Mouse (Mus musculus): ENCODE measurements at regions not wholly inside any gene's neighbourhood (a gene's known extent, or its start where the extent isn't known, plus 50 kb on each side); places are given as distances from the start of the nearest gene placed in this dataset.
"Not testable (repeated sequence)": the region's sequence is repeated elsewhere in the genome, so short reads cannot be mapped to it uniquely, and the experiment has no call there.

DNA sequence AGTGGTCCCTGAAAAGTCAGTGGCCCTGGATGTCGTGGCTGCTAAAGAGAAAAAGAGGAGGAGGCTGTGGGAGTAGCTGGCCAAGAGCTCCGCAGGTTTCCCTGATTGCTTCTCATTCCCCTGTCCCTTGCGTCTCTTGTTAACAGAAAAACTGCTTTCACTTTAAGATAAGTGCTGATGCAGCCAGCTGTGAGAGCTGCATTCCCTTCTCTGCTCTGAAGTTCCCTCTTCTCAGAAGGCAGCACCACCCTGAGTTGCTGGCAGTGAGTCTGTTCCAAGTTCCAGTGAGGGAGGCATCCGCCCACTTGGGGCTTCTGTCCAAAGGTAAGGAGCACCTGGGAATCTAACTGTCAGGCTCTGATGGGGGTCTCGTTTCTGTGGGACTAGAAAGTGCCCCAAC lies 63.5 kb downstream of the Olfr693 start:
- H3K36me3 ChIP-seq (ENCODE audit: insufficient read depth, low read length); H3K27ac ChIP-seq (ENCODE audit: low read length); DNase-seq (ENCODE audit: low spot score); H3K4me3 ChIP-seq (ENCODE audit: low read depth, low read length); H3K9ac ChIP-seq (replicated peaks; ENCODE audit: low read depth); H3K27me3 ChIP-seq (replicated peaks; ENCODE audit: insufficient read depth, low read length); H3K9me3 ChIP-seq (ENCODE audit: low read length); H3K4me2 ChIP-seq (replicated peaks; ENCODE audit: low read depth, low read length); H3K4me1 ChIP-seq (ENCODE audit: insufficient read depth, low read depth, low read length); ATAC-seq: not testable (repeated sequence)
- 45% methylated on average over 5 of the region's 5 CpGs for WGBS

DNA sequence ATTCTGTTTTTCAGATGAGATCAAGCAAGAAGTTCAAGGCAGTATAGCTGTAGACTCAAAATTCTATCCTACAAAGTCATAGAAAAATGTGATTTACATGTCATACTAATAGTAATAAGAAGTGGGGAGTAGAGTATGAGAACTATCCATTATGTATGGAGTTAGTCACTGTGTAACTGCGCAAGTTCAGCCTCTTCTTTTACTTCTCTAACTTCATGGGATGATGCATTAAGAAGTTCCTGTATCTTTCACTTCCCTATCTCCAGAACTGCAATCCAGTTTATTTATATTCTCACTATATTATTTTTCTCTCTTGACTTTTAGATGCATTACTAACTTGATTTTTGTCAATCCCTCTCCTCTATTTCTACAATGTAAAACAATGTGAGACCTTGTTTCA lies 67.7 kb downstream of the Olfr693 start:
- TF ChIP-seq EP300 (IDR thresholded peaks at IDR 0.05) (no peak), CTCF (IDR thresholded peaks at IDR 0.05) (no peak)
- Histone ChIP-seq H3K9ac (replicated peaks; ENCODE audit: low read depth) (no peak overlapping the region), H3K4me2 (replicated peaks; ENCODE audit: low read depth, low read length) (no peak overlapping the region), H3K27me3 (replicated peaks; ENCODE audit: insufficient read depth, low read length) (no peaks in the 10 kb centered on the region), H3K9me3 (ENCODE audit: low read length) (no peaks in the 10 kb centered on the region), H3K4me3 (ENCODE audit: low read depth, low read length) (no peak overlapping the region), H3K4me1 (ENCODE audit: insufficient read depth, low read depth, low read length) (no peaks in the 10 kb centered on the region), H3K27ac (ENCODE audit: low read length) (no peak overlapping the region), H3K36me3 (ENCODE audit: insufficient read depth, low read length) (no peaks in the 10 kb centered on the region)
- DNase-seq (ENCODE audit: low spot score) (no peak), ATAC-seq (no peak)
- WGBS, result 70% methylated on average over 1 of the region's 1 CpGs

GRCm38 (mm10) chr7:106580424-106580823 lies 100.0 kb downstream of the Olfr693 start:
- no peak for TF ChIP-seq CTCF (IDR thresholded peaks at IDR 0.05)
- TF ChIP-seq EP300 (IDR thresholded peaks at IDR 0.05), result no peak
- no peak overlapping the region for H3K4me2 ChIP-seq (replicated peaks; ENCODE audit: low read depth, low read length)
- H3K36me3 ChIP-seq (ENCODE audit: insufficient read depth, low read length), result no peaks in the 10 kb centered on the region
- ATAC-seq (no peak), DNase-seq (ENCODE audit: low spot score) (no peak)
- H3K4me3 ChIP-seq (ENCODE audit: low read depth, low read length), result no peak overlapping the region
- no peaks in the 10 kb centered on the region for H3K27me3 ChIP-seq (replicated peaks; ENCODE audit: insufficient read depth, low read length)
- WGBS, result 95% methylated on average over 3 of the region's 3 CpGs
- H3K4me1 ChIP-seq (ENCODE audit: insufficient read depth, low read depth, low read length), result no peaks in the 10 kb centered on the region
- no peaks in the 10 kb centered on the region for H3K9me3 ChIP-seq (ENCODE audit: low read length)
- H3K9ac ChIP-seq (replicated peaks; ENCODE audit: low read depth), result no peak overlapping the region
- no peak overlapping the region for H3K27ac ChIP-seq (ENCODE audit: low read length)

DNA sequence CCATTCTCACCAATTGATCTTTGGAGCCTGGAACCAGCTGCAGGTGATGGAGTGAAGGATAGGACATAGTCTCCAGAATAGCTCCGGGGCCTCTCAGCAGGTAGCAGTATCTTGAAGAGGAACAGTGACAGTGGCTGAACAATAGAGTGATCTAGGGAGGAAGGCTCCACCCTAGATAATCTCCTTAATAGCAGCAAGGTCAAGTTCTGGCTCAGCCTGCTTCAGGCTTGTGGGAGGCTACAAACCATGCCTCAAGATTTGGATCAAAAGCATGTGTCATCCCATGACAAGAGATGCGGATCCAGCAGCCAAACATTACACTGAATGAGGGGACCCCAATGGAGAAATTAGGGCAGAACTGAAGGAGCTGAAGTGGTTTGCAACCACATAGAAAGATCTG lies 112.1 kb downstream of the Olfr693 start:
- 89% methylated on average over 2 of the region's 2 CpGs for WGBS

DNA sequence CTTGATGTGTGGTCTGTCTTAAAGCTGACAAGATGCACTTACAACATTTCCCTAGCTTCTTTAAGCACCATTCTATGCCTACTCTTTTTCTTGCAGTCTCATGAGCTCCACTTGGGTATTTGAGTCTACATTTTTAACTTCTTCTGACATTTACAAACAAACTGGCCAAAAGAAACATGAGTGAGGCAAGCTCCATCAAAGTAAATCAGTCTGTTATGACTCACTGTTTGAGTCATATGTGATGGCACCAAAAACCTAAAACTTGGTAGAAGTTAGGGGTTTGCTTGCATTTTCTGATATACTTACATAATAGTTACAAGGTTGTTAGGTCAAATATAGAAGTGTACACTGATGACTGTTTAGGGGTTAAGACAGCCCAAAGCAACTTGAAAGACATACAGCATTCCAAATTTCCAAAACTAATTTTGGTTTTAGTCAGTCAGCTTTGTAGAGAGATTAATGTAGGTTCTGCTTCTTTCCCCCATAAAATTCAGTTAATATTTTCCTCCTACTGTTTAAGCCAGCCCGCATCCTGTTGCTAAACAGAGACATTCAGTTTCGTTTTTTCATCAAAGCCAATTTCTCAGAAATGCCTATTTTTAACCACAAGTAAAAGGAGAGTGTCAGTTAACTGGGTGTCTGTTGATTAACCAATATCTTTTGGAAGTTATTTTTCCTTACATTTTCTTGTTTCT lies 129.4 kb downstream of the Olfr693 start:
- ATAC-seq, result no peak
- no peak overlapping the region for H3K27ac ChIP-seq (ENCODE audit: low read length)
- no peak overlapping the region for H3K9ac ChIP-seq (replicated peaks; ENCODE audit: low read depth)
- no peak overlapping the region for H3K4me2 ChIP-seq (replicated peaks; ENCODE audit: low read depth, low read length)
- H3K9me3 ChIP-seq (ENCODE audit: low read length), result no peaks in the 10 kb centered on the region
- TF ChIP-seq EP300 (IDR thresholded peaks at IDR 0.05), result no peak
- 49% methylated on average over 2 of the region's 2 CpGs for WGBS
- H3K36me3 ChIP-seq (ENCODE audit: insufficient read depth, low read length), result no peaks in the 10 kb centered on the region
- no peaks in the 10 kb centered on the region for H3K4me1 ChIP-seq (ENCODE audit: insufficient read depth, low read depth, low read length)
- H3K4me3 ChIP-seq (ENCODE audit: low read depth, low read length), result no peak overlapping the region
- DNase-seq (ENCODE audit: low spot score), result no peak
- no peaks in the 10 kb centered on the region for H3K27me3 ChIP-seq (replicated peaks; ENCODE audit: insufficient read depth, low read length)

More for the DNA sequence above, 112.1 kb downstream of the Olfr693 start:
- not testable (repeated sequence) for H3K9ac ChIP-seq (replicated peaks; ENCODE audit: low read depth); ATAC-seq; H3K27ac ChIP-seq (ENCODE audit: low read length); H3K27me3 ChIP-seq (replicated peaks; ENCODE audit: insufficient read depth, low read length); H3K36me3 ChIP-seq (ENCODE audit: insufficient read depth, low read length); H3K4me2 ChIP-seq (replicated peaks; ENCODE audit: low read depth, low read length); H3K9me3 ChIP-seq (ENCODE audit: low read length); H3K4me3 ChIP-seq (ENCODE audit: low read depth, low read length); H3K4me1 ChIP-seq (ENCODE audit: insufficient read depth, low read depth, low read length); DNase-seq (ENCODE audit: low spot score)

DNA sequence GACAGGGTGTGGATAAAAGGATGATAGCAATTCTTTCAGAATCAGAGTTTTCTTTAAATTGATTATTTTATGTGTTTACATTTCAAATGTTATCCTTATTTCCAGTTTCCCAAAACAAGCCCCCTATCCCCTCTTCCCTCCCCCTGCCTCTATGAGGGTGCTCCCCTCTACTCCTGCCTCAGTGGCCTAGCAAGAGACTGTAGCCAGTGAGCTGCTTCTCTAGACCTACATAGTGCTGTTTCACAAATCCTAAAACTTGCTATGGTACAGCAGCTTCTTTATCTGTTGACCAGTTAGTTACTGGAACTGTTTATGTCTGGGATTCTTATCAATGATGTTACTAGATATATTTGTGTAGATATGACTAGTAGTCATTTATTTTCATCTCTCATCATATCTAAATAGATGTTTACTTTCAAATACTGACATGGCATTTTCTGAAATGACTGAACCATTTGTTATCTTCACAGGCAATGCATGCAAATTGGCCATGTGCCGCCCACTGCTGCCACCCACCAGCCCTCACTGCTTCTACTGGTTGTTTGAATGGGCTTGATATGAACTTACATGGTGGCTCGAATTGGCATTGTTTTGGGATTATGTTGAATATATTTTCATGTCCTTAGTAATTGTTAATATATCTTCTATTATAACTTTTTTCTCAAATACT lies 150.8 kb downstream of the Olfr693 start:
- H3K9ac ChIP-seq (replicated peaks; ENCODE audit: low read depth); H3K4me2 ChIP-seq (replicated peaks; ENCODE audit: low read depth, low read length); H3K4me1 ChIP-seq (ENCODE audit: insufficient read depth, low read depth, low read length); H3K27me3 ChIP-seq (replicated peaks; ENCODE audit: insufficient read depth, low read length); H3K36me3 ChIP-seq (ENCODE audit: insufficient read depth, low read length); H3K9me3 ChIP-seq (ENCODE audit: low read length); ATAC-seq; H3K27ac ChIP-seq (ENCODE audit: low read length); H3K4me3 ChIP-seq (ENCODE audit: low read depth, low read length); DNase-seq (ENCODE audit: low spot score): not testable (repeated sequence)
- 54% methylated on average over 2 of the region's 2 CpGs for WGBS

DNA sequence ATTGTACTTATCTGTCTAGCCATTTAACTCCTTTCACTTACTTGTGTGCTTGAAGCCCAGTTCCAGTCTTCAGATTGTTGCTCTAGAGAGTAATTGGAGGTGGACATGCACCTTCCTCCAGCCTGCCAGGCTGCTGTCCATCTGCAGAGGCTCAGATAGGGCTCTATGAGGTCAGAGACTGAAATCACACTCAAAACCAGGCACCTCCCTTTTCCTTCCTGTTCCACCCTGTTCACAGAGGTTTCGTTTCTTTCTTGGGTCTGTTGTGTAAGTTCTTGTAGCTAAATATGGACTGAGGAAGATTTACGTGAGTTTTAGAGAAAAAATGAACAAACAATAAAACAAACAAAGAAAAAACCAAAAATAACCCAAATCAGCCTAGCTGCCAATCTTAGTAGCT lies 151.4 kb downstream of the Olfr693 start:
- not testable (repeated sequence) for H3K9ac ChIP-seq (replicated peaks; ENCODE audit: low read depth); H3K4me3 ChIP-seq (ENCODE audit: low read depth, low read length); H3K27me3 ChIP-seq (replicated peaks; ENCODE audit: insufficient read depth, low read length); H3K4me2 ChIP-seq (replicated peaks; ENCODE audit: low read depth, low read length); H3K36me3 ChIP-seq (ENCODE audit: insufficient read depth, low read length); H3K4me1 ChIP-seq (ENCODE audit: insufficient read depth, low read depth, low read length); H3K9me3 ChIP-seq (ENCODE audit: low read length); H3K27ac ChIP-seq (ENCODE audit: low read length)
- 42% methylated on average over 2 of the region's 2 CpGs for WGBS
- ATAC-seq (peak; percentile 55; the same call in 1 of the 2 replicates), DNase-seq (ENCODE audit: low spot score) (peak; percentile 13)
